Mouse (Mus musculus): ENCODE measurements around the gene Mif4gd. TPM values are rescaled to one million over a fixed set of nuclear protein-coding genes. Genes with fewer than 3 reads are reported as not detected.
"Not testable (repeated sequence)": the region's sequence is repeated elsewhere in the genome, so short reads cannot be mapped to it uniquely, and the experiment has no call there.

Mif4gd gene
- 9.1 and 11.4 TPM in 2 replicates for polyA plus RNA-seq (2015; fragmentation: Nextera tagmentation; extraction: Ambion mirVana)

- 1% methylated on average over 67 of the region's 80 CpGs for WGBS
Observed at GRCm38 (mm10) chr11:115612410-115613137, at the start of gene Mif4gd. Gene Mif4gd (minus strand): TSS chr11:115612969.

GRCm38 (mm10) chr11:115660376-115660775 lies 47.6 kb upstream of the Mif4gd start:
- no peak for ATAC-seq (replicated peaks)
- Histone ChIP-seq H3K9ac (replicated peaks) (no peak overlapping the region), H3K4me2 (replicated peaks) (no peak overlapping the region), H3K9me3 (no peaks in the 10 kb centered on the region), H3K27me3 (no peaks in the 10 kb centered on the region), H3K4me3 (no peak overlapping the region), H3K36me3 (no peaks in the 10 kb centered on the region), H3K4me1 (no peaks in the 10 kb centered on the region), H3K27ac (replicated peaks) (no peak overlapping the region)
- 94% methylated on average over 4 of the region's 4 CpGs for WGBS

More at GRCm38 (mm10) chr11:115612410-115613137, at the start of gene Mif4gd:
- H3K27ac ChIP-seq (replicated peaks), result peak within 1 kb of the TSS; percentile 77
- H3K27me3 ChIP-seq, result no peaks in the 10 kb centered on the region
- peak; percentile 75 for ATAC-seq (replicated peaks)
- peaks cover 18% of the 10 kb centered on the region for H3K4me1 ChIP-seq
- peaks cover 21% of the 10 kb centered on the region; the same call in 1 of the 2 replicates for H3K36me3 ChIP-seq
- H3K9me3 ChIP-seq, result no peaks in the 10 kb centered on the region
- H3K9ac ChIP-seq (replicated peaks), result peak within 1 kb of the TSS; percentile 65
- peak within 1 kb of the TSS; percentile 70 for H3K4me3 ChIP-seq
- H3K4me2 ChIP-seq (replicated peaks), result peak within 1 kb of the TSS; percentile 93

- ATAC-seq (replicated peaks), result no peak
- WGBS, result 90% methylated on average over 6 of the region's 6 CpGs
- Histone ChIP-seq H3K4me2 (replicated peaks) (no peak overlapping the region), H3K9ac (replicated peaks) (no peak overlapping the region), H3K9me3 (no peaks in the 10 kb centered on the region), H3K36me3 (peaks cover 9% of the 10 kb centered on the region), H3K27me3 (no peaks in the 10 kb centered on the region), H3K4me3 (no peak overlapping the region), H3K4me1 (no peaks in the 10 kb centered on the region), H3K27ac (replicated peaks) (no peak overlapping the region)
Observed at GRCm38 (mm10) chr11:115658521-115658920, 45.8 kb upstream of the Mif4gd start.

GRCm38 (mm10) chr11:115654128-115654527 lies 41.4 kb upstream of the Mif4gd start:
- peaks cover 13% of the 10 kb centered on the region for H3K36me3 ChIP-seq
- 84% methylated on average over 2 of the region's 2 CpGs for WGBS
- no peak overlapping the region for H3K4me2 ChIP-seq (replicated peaks)
- no peak overlapping the region for H3K9ac ChIP-seq (replicated peaks)
- no peak overlapping the region for H3K27ac ChIP-seq (replicated peaks)
- H3K27me3 ChIP-seq, result no peaks in the 10 kb centered on the region
- H3K4me1 ChIP-seq, result peaks cover 15% of the 10 kb centered on the region
- ATAC-seq (replicated peaks), result no peak
- H3K9me3 ChIP-seq, result no peaks in the 10 kb centered on the region
- no peak overlapping the region for H3K4me3 ChIP-seq

- Histone ChIP-seq H3K4me2 (replicated peaks) (no peak overlapping the region), H3K27ac (replicated peaks) (peak overlapping the region; percentile 71), H3K27me3 (no peaks in the 10 kb centered on the region), H3K4me3 (no peak overlapping the region), H3K4me1 (peaks cover 15% of the 10 kb centered on the region), H3K9me3 (no peaks in the 10 kb centered on the region), H3K36me3 (peaks cover 13% of the 10 kb centered on the region), H3K9ac (replicated peaks) (no peak overlapping the region)
- WGBS, result 75% methylated on average over 3 of the region's 3 CpGs
- ATAC-seq (replicated peaks), result no peak
Observed at GRCm38 (mm10) chr11:115653194-115653593, 40.4 kb upstream of the Mif4gd start.

- WGBS, result 88% methylated on average over 3 of the region's 3 CpGs
- H3K4me1 ChIP-seq, result peaks cover 15% of the 10 kb centered on the region
- no peaks in the 10 kb centered on the region for H3K27me3 ChIP-seq
- no peak overlapping the region for H3K4me3 ChIP-seq
- ATAC-seq (replicated peaks), result no peak
- H3K4me2 ChIP-seq (replicated peaks), result no peak overlapping the region
- H3K9ac ChIP-seq (replicated peaks), result no peak overlapping the region
- H3K27ac ChIP-seq (replicated peaks), result 0 out of 2 replicates have a peak overlapping the region, but pooled peaks have one; percentile 46
- peaks cover 15% of the 10 kb centered on the region for H3K36me3 ChIP-seq
- no peaks in the 10 kb centered on the region for H3K9me3 ChIP-seq
Observed at GRCm38 (mm10) chr11:115651680-115652079, 38.9 kb upstream of the Mif4gd start.

GRCm38 (mm10) chr11:115649706-115650105 lies 36.9 kb upstream of the Mif4gd start:
- Histone ChIP-seq H3K36me3 (peaks cover 19% of the 10 kb centered on the region), H3K27ac (replicated peaks) (peak overlapping the region; percentile 82), H3K27me3 (no peaks in the 10 kb centered on the region), H3K4me2 (replicated peaks) (no peak overlapping the region), H3K9me3 (no peaks in the 10 kb centered on the region), H3K9ac (replicated peaks) (no peak overlapping the region; the same call in 1 of the 2 replicates), H3K4me3 (no peak overlapping the region), H3K4me1 (peaks cover 15% of the 10 kb centered on the region)
- WGBS, result 37% methylated on average over 10 of the region's 10 CpGs
- no peak for ATAC-seq (replicated peaks)

- H3K4me3 ChIP-seq, result no peak overlapping the region
- H3K36me3 ChIP-seq, result peaks cover 21% of the 10 kb centered on the region
- ATAC-seq (replicated peaks), result no peak
- 53% methylated on average over 6 of the region's 6 CpGs for WGBS
- H3K9me3 ChIP-seq, result no peaks in the 10 kb centered on the region
- H3K27me3 ChIP-seq, result no peaks in the 10 kb centered on the region
- H3K4me2 ChIP-seq (replicated peaks), result no peak overlapping the region
- peaks cover 15% of the 10 kb centered on the region for H3K4me1 ChIP-seq
- H3K9ac ChIP-seq (replicated peaks), result no peak overlapping the region
- H3K27ac ChIP-seq (replicated peaks), result peak overlapping the region; percentile 19; the same call in 1 of the 2 replicates
Observed at GRCm38 (mm10) chr11:115647459-115647858, 34.7 kb upstream of the Mif4gd start.

GRCm38 (mm10) chr11:115646439-115646838 lies 33.7 kb upstream of the Mif4gd start:
- no peak overlapping the region for H3K27ac ChIP-seq (replicated peaks)
- H3K4me2 ChIP-seq (replicated peaks), result no peak overlapping the region
- no peaks in the 10 kb centered on the region for H3K9me3 ChIP-seq
- no peak overlapping the region for H3K4me3 ChIP-seq
- H3K9ac ChIP-seq (replicated peaks), result no peak overlapping the region
- ATAC-seq (replicated peaks), result no peak
- 94% methylated on average over 9 of the region's 9 CpGs for WGBS
- no peaks in the 10 kb centered on the region for H3K27me3 ChIP-seq
- peaks cover 15% of the 10 kb centered on the region for H3K4me1 ChIP-seq
- peaks cover 20% of the 10 kb centered on the region for H3K36me3 ChIP-seq

GRCm38 (mm10) chr11:115645498-115645897 lies 32.7 kb upstream of the Mif4gd start:
- H3K36me3 ChIP-seq, result peaks cover 17% of the 10 kb centered on the region
- not testable (repeated sequence) for H3K9me3 ChIP-seq; H3K9ac ChIP-seq (replicated peaks); H3K4me3 ChIP-seq; ATAC-seq (replicated peaks); H3K4me2 ChIP-seq (replicated peaks); H3K27me3 ChIP-seq; H3K27ac ChIP-seq (replicated peaks)
- H3K4me1 ChIP-seq, result peaks cover 13% of the 10 kb centered on the region
- WGBS, result 90% methylated on average over 14 of the region's 14 CpGs

- WGBS, result 89% methylated on average over 13 of the region's 13 CpGs
- no peaks in the 10 kb centered on the region for H3K9me3 ChIP-seq
- peaks cover 17% of the 10 kb centered on the region for H3K36me3 ChIP-seq
- no peak overlapping the region for H3K4me3 ChIP-seq
- ATAC-seq (replicated peaks), result no peak
- H3K27me3 ChIP-seq, result no peaks in the 10 kb centered on the region
- no peak overlapping the region for H3K27ac ChIP-seq (replicated peaks)
- H3K4me2 ChIP-seq (replicated peaks), result no peak overlapping the region
- no peak overlapping the region for H3K9ac ChIP-seq (replicated peaks)
- H3K4me1 ChIP-seq, result peaks cover 2% of the 10 kb centered on the region
Observed at GRCm38 (mm10) chr11:115644308-115644707, 31.5 kb upstream of the Mif4gd start.

- Histone ChIP-seq H3K4me2 (replicated peaks) (no peak overlapping the region), H3K27me3 (no peaks in the 10 kb centered on the region), H3K9ac (replicated peaks) (no peak overlapping the region), H3K9me3 (no peaks in the 10 kb centered on the region), H3K4me3 (no peak overlapping the region), H3K36me3 (peaks cover 17% of the 10 kb centered on the region), H3K4me1 (no peaks in the 10 kb centered on the region), H3K27ac (replicated peaks) (no peak overlapping the region)
- no peak for ATAC-seq (replicated peaks)
- 73% methylated on average over 10 of the region's 10 CpGs for WGBS
Observed at GRCm38 (mm10) chr11:115643265-115643664, 30.5 kb upstream of the Mif4gd start.
